Mouse (Mus musculus): Measurements from ENCODE around the gene Acot7.

Acot7 gene

DNA sequence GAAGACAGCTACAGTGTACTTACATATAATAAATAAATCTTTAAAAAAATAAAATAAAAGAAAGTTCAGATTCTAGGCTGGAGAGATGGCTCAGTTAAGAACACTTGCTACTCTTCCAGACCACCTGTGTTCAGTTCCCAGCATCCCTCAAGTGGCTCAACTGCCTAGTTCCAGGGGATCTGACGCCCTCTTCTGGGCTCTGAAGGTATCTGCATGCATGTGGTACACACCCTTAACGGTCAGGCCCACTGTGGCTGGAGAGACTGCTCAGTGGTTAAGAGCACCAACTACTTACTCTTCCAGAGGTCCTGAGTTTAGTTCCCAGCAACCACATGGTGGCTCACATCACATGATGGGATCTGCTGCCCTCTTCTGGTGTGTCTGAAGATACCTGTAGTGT, 100.0 kb downstream of the Acot7 start:
- no peak for DNase-seq

DNA sequence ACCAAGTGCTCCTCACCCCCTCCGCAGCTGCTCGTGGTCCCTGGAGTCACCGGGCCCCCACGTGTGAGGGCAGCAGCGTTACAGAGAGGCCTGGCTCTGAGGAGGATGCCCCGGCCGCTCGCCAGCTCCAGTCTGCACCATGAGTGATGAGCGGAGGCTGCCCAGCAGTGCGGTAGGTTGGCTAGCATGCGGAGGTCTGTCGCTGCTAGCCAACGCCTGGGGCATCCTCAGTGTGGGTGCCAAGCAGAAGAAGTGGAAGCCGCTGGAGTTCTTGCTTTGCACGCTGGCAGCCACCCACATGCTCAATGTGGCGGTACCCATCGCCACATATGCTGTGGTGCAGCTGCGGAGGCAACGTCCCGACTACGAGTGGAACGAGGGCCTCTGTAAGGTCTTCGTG, 101.1 kb downstream of the Acot7 start:
- no peak for DNase-seq

DNA sequence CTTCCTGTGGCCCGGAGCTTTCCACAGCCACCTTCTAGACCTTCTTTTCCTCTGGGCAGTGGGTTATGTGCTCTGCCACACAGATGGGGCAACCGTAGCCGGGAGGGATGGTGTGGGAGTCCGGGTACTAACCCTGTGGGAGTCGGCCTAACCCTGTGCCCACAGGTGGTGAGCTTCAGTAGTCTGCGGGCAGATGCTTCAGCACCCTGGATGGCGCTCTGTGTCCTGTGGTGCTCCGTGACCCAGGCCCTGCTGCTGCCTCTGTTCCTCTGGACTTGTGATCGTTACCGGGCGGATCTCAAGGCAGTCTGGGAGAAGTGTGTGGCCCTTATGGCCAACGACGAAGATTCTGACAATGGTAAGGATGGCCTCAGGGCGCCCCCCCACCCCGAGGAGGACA, 103.7 kb downstream of the Acot7 start:
- peak; percentile 30 for DNase-seq

DNA sequence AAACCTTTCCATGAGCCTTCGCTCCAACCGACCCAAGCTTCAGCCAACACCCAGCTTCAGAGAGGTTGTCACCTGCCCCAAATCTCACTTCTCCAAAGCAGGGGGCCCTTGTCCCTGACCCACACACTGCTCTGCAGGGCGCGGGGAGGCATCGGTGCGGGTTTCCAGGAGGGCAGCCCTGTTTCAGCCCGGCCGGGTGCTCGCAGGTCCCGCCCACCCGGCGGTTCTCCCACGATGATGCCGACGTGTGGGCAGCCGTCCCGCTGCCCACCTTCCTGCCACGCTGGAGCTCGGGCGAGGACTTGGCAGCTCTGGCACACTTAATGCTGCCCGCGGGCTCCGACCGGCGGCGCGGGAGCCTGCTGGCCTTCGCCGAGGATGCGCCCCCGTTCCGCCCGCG, 104.8 kb downstream of the Acot7 start:
- no peak for DNase-seq

DNA sequence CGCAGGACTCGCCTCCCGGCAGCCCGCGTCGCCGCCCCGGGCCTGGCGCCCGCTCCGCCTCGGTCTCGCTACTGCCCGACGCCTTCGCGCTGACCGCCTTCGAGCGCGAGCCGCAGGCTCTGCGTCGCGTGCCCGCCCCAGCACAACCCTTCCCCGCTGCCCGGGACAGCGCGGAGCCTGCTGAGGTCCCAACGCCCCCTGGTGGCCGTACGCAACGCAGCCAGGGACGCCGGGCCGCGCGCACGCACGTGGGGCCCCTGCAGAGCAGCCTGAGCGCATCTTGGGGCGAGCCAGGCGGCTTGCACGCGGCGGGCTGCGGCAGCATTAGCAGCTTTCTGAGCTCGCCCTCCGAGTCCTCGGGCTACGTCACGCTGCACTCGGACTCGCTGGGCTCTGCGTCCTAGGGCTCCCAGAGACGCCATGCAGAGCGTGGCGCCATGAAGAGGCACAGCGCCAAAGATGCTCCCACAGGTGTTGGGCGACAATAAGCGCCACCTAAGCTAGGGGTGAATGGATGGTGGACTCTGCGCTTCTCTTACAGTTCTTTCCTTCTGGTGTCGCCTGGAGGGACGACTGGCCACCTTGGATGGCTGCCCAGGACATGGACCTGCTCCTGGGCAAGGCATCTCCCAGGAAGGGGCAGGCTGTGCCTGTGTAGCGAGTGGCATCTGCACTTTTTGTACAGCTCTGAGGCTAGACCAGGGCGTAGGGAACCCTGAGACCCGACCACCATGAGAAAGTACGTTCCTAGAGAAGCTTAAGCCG, 105.4 kb downstream of the Acot7 start:
- peak; percentile 93 for DNase-seq

DNA sequence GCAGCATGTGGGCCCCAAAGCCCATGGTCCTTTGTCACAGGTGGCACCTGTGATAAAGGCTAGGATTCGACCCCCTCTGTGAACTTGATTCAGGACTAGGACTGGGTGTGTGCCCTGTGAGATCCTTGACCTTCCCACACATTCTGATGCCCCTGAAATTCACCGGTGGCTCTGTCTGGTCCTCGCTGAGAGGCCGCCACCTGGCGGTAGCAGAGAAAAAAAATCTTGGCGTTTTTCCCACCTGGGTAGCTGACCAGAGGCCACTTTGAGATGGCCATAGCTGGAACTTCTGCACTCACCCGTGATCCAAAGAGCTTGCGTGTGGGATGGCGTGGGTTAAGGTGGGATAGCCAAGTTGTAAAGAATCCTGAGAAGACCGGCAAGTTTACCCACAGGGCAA, 107.6 kb downstream of the Acot7 start:
- DNase-seq, result peak; percentile 75

DNA sequence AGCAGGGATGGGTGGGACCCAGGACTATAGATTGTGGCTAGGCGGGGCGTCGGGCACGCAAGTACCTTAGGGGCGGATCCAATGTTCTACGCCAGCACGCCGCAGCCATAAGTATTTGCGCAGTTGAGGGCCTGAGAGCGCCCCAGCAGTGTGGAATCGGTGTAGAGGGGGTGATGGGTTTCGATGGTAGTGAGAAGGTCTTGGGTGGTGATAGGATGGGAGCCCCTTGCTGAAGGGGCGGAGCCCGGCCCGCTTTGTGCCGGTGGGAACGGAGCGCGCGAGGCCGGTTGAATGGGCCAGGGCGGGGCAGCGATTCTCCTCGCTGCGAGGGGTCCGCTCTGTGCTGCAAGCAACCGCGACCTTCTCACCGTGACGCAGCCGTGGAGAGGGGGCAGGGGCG, 108.2 kb downstream of the Acot7 start:
- no peak for DNase-seq

DNA sequence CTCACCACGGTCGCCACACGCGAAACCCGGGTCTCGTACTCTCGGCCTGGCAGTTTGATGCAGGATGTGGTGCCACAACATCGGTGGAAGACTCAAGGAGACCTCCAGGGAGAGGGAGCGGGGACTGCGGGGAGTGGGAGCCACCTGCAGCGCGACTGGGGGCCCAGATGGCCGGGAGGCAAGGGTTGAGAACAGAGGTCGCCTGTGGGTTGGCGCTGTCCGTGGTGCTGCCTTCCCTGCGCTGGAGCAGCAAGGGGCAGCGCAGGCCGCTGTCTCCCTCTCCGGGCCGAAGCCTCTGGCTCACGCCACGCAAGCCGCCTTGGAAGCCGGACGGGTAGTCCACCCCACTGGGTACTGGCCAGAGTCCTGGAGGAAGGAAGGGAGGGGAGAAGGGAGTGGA, 109.0 kb downstream of the Acot7 start:
- DNase-seq, result peak; percentile 92

DNA sequence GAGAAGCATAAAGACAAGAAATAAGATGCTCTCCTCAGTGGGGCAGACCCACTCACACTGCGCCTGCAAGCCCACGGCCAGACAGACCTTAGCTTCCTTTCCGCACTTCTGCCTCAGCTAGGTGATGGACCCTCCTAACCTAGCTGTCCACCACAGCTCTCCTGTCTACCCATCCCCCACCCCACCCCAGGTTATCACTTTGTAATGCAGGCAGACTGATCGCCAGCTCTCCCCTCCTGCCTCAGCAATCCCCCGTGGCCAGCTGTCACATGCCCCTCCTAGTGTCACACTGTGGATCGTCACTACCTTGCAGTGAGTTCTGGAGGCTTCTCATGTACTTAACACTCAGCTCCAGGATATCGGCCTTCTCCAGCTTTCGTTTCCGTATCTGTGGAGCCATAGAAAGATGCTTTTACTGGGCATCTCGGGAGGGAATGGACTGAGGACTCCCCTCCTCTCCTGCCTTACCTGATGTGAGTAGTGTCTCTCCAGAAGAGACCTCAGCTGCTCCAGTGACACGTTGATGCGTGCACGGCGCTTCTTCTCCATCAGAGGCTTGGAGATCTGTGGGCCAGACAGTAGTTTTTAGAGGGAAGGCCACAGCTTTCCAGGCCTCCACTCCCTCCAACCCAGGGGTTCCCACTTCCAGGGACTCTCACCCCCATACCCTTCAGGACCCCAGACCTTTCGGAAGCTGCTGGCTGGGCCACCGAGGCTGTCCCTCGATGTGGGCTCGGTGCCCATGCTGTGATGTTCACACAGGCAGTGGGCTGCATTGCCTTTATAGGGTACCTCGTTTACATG, 109.6 kb downstream of the Acot7 start:
- no peak for DNase-seq

DNA sequence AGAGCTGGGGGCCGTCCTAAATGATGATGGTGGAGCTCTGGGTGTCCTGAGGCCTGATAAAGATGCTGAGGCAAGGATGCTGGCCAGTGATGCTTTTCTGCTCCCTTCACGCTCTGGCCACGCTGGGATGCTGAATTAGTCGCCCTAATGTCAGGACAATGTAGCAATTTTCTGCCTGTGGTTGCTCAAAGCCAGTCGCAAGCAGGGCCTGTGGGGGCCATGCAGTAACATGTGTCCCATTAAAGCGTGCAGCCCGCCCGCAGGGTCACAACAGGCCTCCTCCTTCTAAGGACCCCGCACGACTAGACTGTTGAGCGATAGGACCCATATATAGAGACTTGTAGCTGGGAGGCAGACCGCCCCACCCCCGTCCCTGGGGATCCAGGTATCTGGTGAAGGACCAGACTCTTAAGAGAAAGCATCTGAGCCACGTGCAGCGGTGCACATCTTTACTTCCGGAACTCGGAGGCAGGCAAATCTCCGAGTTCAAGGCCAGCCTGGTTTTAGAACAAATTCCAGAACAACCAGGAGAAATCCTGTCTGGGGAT, 110.5 kb downstream of the Acot7 start:
- DNase-seq, result no peak

DNA sequence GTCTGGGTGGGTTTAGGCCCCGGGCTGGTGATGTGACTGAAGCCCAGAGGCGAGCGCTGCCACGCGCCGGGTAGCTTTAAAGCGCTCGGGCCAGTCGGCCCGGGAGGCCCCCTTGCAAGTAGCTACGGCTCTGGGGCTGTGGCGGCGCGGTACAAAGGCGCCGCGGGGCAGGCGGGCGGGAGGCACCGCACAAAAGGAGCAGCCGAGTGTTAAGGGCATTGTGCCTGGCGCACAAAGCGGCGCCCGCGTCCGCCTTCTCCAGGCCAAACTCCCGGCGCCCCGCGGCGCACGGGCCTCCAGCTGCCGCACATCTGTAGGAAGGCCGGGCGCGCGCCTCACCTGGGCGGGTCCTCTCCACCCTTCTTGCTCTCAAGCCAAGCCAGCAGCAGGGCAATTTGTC, 112.5 kb downstream of the Acot7 start:
- no peak for DNase-seq

DNA sequence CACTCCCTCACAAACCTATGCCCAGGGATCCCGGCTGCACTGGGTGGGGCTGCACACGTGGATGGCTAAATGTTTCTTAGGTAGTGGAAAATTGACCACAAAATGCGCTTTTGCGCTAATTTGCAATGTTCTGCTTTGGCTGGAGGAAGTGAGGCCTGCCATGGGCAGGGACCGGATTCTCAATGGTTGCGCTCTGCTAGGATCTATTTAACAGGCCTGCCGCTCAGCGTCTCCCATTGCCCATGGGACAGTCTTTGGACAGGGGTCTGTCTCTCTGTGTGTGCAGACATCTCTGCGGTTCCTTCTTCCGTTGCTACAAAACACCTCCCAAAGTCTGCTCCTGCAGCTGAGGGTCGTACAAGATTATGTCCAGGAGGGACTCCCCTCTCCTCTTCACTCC, 113.1 kb downstream of the Acot7 start:
- DNase-seq, result no peak

DNA sequence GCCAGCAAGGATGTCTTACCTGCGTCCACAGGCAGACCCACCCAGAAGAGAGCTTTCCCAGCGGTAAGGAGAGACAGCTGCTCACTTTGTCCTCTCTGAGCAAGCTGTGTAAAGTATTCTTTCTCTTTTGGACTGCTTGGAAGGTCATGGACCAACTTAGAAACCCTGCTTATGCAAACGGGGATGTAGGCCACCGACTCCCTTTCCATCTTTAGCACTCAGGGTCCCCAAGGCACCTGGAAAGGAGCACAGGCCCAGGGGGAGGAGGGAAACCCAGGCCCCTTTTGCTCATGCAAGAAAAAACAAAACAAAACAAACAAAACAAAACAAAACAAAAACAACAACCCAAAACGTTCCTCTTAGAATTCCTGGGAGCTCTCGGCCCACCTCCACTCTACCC, 113.6 kb downstream of the Acot7 start, which contains the start of gene Hes3:
Hes3 (minus strand) TSS at position 101 of the 400 bp plus-strand sequence.
- DNase-seq, result no peak

DNA sequence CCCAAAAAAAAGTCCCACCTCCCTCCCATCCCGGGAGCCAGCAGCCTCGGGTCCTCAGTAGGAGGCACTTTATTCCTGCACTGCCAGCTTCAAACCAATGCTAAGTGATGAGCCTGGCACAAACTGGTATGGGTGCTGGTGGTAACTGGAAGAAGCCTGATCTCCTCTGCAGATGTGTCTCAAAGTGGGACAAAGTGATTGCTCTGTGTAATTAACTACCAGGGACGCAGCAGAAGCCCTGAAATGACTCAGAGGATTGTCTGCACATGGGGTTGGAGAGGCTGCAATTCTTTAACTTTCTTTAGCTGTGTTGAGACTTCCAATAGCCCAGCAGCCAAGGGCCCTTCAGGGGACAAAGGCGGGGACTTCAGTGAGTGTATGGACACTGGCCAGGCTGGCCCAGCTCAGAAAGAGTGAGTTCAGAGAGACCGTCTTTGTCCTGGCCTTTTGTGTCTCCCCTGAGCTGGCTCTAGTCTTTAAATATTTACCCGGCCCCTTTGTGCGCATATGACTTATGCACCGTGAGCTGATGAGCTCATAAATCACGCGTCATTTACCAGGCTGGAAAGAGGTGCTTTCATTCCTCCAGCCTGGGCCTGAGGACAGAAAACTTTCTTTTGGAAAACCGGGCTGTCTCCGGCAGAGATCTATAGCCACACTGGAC, 114.3 kb downstream of the Acot7 start:
- DNase-seq, result no peak

DNA sequence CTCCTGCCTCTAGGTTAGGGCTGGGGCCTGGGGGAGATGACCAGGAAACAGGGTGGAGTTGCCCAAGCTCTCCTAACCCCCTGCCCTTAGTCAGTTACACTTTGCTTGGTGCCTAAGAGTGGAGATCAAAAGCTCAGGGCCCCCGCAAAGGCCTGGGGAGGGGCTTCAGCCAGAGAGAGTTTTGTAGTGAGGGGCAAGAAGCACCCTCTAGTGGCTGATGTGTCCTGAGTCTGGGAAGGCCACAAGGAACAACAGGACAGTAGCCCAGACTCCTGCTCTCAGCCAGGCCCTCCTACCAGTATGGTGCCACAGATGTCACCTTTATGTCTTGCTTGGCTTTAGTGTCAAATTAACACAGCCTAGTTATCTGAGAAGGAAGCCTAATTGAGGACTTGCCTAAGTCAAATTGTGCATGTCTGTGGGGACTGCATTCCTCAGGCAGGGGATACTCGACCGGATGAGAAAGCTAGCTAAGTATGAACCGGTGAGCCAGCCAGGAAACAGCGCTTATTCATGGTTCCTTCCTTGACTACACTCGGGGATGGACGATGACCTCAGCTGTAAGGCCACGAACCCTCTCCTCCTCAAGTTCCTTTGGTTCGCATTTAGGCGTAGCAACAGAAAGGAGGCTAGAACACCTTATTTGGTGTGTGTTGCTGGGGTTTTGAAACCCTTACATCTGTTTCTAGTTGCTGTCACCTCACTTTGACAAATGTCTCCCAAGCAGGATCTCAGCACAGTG, 116.4 kb downstream of the Acot7 start:
- DNase-seq, result peak; percentile 52

DNA sequence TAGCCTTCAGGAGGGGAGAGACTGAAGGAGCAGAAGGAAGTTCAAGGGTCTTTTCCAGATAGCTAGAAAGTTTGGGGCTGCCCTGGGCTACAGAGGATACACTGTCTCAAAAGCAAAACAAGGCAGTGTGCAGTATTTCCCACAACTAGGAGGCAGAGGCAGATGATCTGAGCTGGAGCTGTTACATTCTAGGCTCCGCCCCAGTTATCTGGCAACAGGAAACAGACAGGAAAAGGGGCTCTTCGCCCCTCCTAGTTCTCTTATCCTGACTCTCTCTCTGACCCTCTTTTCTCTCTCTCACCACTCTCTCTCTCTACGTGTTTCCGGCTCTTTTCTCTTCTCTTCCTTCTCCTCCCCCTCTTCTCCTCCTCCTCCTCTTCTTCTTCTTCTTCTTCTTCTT, 118.0 kb downstream of the Acot7 start:
- DNase-seq, result no peak

DNA sequence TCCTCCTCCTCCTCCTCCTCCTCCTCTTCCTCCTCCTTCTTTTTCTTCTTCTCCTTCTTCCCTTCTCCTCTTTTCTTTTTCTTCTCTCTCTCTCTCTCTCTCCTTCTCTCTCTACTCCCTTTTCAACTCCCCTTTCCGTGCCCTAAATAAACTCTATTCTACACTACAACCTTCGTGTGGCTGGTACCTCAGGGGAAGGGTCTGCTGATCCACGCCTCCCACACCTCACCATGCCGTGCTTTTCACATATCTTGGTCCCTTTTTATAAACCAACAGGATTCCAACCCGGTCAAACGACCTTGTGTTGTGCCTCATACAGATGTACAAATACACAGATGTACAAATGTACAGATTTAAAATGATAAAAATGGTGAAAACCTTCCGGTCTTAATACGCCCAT, 118.4 kb downstream of the Acot7 start:
- DNase-seq, result no peak

DNA sequence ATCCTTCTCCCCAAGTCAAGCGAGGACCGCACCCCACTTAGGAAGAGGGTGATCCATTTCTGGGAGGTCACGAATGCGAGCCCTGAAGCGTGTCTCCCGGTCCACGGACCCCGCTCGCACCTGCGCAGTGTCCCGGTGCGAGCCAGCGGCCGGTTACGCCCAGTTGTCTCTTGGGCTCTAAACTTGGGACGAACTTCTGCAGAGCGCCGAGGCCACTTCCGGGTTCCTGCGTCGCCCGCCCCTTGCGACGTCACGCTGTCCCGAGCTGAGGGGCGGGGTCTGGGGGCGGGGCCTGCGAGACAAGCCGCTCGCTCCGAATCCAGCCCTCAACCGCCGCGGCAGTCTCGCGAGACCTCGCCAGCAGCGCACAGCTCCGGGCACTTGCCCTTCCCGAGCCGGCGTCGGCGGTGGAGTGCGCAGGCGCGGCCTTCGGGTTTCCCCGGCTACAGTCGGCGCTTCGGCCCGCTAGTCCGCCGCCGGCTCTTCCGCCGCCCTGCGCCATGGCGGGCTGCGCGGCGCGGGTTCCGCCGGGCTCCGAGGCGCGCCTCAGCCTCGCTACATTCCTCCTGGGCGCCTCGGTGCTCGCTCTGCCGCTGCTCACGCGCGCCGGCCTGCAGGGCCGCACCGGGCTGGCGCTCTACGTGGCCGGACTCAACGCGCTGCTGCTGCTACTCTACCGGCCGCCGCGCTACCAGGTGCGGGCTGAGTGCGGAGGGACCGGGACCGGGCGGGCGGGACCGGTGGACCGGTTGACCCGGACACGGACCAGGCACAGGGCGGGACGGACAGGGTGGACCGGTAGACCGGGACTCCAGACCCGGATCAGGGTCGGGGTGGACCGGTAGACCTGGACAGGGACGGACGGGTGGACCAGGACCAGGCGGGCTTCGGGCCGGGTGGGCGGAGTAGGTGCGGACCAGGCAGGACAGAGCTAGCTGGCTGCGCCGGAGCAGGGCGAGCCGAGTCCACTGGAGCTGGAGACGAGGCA, 119.2 kb downstream of the Acot7 start, which contains the start of gene Icmt:
Icmt (plus strand) TSS at position 354 of the 988 bp plus-strand sequence.
- peak; percentile 100 for DNase-seq

DNA sequence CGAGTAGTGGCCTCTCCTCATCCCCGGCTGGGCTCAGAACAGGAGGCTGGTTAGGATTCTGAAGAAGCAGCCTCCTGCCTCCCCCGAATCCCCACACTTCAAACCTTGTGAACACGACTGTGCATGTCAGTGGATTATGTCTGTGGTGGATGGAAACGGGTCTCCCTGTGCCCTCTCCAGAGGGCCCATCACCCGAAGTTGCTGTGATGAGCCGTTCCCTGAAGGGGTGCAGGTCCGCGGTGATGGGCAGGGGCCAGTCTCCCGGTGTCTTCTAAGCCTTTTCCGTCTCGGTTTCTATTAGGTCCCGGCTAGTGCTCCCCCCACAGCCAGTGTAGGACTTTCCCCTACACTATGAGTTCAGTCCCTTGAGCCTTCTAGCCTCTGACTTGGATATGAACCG, 120.9 kb downstream of the Acot7 start:
- DNase-seq, result no peak

DNA sequence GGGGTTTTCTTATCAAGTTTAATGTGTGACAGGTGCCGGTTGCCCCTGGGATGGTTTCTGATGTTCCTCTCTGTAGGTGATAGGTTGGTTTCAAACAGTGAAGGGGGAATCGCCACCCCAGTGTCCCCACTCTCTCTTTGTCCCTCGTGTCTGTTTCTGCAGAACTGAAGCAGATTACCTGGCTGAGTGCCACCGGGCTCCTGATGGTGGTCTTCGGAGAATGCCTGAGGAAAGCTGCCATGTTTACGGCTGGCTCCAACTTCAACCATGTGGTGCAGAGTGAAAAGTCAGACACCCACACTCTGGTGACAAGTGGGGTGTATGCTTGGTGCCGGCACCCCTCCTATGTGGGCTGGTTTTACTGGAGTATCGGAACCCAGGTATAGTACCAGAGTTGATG, 122.4 kb downstream of the Acot7 start:
- DNase-seq, result no peak

DNA sequence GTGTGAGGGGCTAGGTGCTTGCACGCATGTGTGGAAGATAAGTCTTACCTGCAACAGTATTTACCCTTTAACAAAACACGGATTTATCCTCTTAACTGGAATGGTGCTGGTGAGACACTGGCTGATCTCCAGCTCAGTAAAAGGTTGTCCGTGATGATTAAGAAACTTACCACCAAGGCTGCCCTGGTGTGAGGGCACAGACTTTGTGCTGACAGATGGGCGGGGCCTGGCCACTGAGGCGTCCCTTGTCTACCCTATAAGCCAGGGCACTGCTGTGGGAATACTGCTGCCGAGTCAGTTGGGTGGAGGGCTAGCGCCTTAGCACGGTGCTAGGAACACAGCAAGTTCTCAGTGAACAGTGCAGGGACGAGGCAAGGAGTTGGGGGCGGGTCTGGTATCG, 124.1 kb downstream of the Acot7 start:
- DNase-seq, result peak; percentile 52

Data from kidney, postnatal 10 days (tissue).